Mouse (Mus musculus): ENCODE measurements at regions not wholly inside any gene's neighbourhood (a gene's known extent, or its start where the extent isn't known, plus 50 kb on each side); places are given as distances from the start of the nearest gene placed in this dataset.

DNA sequence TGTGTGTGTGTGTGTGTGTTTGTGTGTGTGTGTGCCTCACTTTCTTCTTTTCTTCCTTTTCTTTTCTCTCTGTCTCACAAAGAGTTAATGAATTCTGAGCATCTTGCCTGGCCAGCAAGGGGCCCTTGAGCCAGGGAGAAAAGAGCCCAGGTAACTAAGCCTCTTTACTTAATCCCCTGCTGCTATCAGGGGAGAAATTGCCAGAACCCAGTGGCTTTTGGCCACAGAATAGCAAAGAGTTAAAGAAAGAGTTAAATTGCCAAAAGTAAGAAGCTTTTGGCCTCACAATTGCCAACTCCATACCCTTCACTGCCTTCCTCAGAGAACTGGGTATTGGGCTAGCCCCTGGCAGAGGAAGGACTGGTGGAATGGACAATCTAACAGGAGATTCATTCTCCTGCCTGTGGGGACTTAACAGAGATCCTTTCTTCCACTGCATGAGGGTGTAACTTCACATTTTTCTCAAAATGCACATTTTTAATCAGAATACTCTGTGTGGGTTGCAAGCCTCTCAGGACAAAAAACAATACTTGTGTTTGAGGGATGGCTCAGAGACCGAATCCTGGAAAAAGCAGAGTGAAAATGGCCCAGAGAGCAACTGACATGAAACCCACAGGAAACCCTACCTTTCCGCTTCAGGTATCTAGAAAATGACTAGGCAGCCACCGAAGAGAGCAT is 431.0 kb upstream of the Gm10131 start:
- Histone ChIP-seq H3K4me3 (ENCODE audit: insufficient read depth, low read length) (no peak overlapping the region), H3K4me1 (ENCODE audit: control insufficient read depth, insufficient read depth, low read length) (peaks cover 29% of the 10 kb centered on the region), H3K27ac (ENCODE audit: insufficient read depth, low read depth, low read length) (no peak overlapping the region)
- no peak for TF ChIP-seq POLR2A (IDR thresholded peaks at IDR 0.05; ENCODE audit: borderline replicate concordance, low read depth, low read length)

GRCm38 (mm10) chr8:34539232-34539631 is 427.7 kb upstream of the Gm10131 start:
- TF ChIP-seq POLR2A (IDR thresholded peaks at IDR 0.05; ENCODE audit: borderline replicate concordance, low read depth, low read length): no peak
- TF ChIP-seq CTCF (IDR thresholded peaks at IDR 0.05; ENCODE audit: low read depth, low read length): no peak
- no peak overlapping the region for H3K4me3 ChIP-seq (ENCODE audit: insufficient read depth, low read length)
- H3K27ac ChIP-seq (ENCODE audit: insufficient read depth, low read depth, low read length): no peak overlapping the region
- peaks cover 14% of the 10 kb centered on the region for H3K4me1 ChIP-seq (ENCODE audit: control insufficient read depth, insufficient read depth, low read length)

DNA sequence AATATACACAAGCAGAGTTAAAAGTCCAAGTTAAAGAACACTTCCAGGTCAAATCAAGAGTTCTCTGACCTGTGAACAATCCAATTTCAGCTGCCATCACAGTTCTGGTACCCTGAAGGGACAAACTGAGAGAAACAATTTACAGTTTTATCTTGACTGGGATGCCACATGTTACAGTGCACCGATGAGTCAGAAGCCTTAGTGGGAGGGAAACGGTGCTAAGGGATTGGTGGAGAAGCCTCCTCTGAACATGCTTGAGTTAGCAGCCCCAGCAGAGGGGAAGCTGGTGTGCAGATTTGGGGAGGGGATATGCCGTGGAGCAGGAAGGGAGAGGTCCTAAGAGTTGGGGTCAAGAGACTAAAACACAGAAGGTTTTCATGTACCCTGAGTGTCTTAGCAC is 423.9 kb upstream of the Gm10131 start:
- H3K4me3 ChIP-seq (ENCODE audit: insufficient read depth, low read length): no peak overlapping the region
- H3K4me1 ChIP-seq (ENCODE audit: control insufficient read depth, insufficient read depth, low read length): peaks cover 21% of the 10 kb centered on the region
- H3K27ac ChIP-seq (ENCODE audit: insufficient read depth, low read depth, low read length): no peak overlapping the region
- TF ChIP-seq POLR2A (IDR thresholded peaks at IDR 0.05; ENCODE audit: borderline replicate concordance, low read depth, low read length): no peak
- TF ChIP-seq CTCF (IDR thresholded peaks at IDR 0.05; ENCODE audit: low read depth, low read length): no peak

GRCm38 (mm10) chr8:34533421-34533820 is 421.9 kb upstream of the Gm10131 start:
- no peak overlapping the region for H3K27ac ChIP-seq (ENCODE audit: insufficient read depth, low read depth, low read length)
- peaks cover 23% of the 10 kb centered on the region for H3K4me1 ChIP-seq (ENCODE audit: control insufficient read depth, insufficient read depth, low read length)
- no peak overlapping the region for H3K4me3 ChIP-seq (ENCODE audit: insufficient read depth, low read length)
- TF ChIP-seq POLR2A (IDR thresholded peaks at IDR 0.05; ENCODE audit: borderline replicate concordance, low read depth, low read length): no peak

DNA sequence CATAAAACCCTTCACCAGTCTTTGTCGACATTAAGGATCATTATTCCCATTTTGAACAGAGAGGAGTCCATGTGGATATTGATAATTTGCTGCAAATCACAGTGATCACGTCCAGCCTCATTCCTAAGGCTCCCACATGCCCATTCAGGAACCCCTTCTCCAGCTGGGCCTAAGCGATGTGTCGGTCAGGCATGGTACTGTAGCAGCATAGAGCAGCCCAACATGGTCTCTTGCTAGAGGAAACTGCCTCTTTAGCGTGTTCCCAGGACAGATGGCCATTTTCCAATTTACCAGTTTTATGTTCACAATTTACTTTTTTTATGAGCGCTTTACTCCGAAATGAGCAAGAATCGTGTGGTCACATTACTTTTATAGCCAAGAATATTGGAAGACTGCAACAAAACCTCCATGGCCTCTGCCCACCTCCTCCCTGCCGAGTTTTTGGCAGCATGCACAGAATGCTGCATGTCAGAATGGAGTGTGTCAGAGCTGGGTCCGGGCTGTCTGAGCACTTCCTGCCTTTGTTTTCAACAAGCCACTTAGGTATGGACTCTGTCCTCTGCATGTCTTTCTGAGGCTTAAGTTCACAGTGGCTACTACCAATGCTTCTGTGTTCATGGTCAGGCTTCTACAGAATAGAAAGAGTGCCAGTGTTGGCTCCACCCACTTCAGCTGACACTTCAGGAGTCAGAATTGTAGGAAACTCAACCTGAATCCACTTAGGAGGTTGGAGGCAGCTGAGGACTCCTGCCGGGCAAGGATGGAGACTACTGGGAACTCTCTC is 419.6 kb upstream of the Gm10131 start:
- Histone ChIP-seq H3K4me1 (ENCODE audit: control insufficient read depth, insufficient read depth, low read length) (peaks cover 26% of the 10 kb centered on the region), H3K4me3 (ENCODE audit: insufficient read depth, low read length) (no peak overlapping the region), H3K27ac (ENCODE audit: insufficient read depth, low read depth, low read length) (no peak overlapping the region)
- TF ChIP-seq CTCF (IDR thresholded peaks at IDR 0.05; ENCODE audit: low read depth, low read length): no peak

DNA sequence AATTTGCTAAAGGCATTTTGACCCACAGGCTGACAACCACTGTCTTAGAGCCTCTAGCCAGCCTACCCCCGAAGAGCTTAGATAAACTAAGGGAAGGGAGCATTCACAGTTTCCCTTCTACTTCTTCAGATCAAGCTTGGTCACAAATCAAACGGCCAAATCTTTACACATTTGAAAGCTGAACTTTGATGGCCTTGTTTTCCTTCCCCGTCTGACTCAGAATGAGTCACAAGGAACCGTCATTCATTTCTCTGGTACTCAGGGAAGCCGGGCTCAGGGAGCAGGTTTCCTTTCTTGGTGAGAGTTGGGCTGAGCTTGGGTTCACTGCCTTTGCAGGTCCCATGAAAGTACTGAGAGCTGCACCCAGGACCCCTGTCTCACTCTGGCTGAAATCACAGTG is 418.5 kb upstream of the Gm10131 start:
- no peak for TF ChIP-seq POLR2A (IDR thresholded peaks at IDR 0.05; ENCODE audit: borderline replicate concordance, low read depth, low read length)
- TF ChIP-seq CTCF (IDR thresholded peaks at IDR 0.05; ENCODE audit: low read depth, low read length): no peak
- peak overlapping the region; percentile 9; the same call in 1 of the 2 replicates for H3K27ac ChIP-seq (ENCODE audit: insufficient read depth, low read depth, low read length)
- no peak overlapping the region for H3K4me3 ChIP-seq (ENCODE audit: insufficient read depth, low read length)
- peaks cover 22% of the 10 kb centered on the region for H3K4me1 ChIP-seq (ENCODE audit: control insufficient read depth, insufficient read depth, low read length)

DNA sequence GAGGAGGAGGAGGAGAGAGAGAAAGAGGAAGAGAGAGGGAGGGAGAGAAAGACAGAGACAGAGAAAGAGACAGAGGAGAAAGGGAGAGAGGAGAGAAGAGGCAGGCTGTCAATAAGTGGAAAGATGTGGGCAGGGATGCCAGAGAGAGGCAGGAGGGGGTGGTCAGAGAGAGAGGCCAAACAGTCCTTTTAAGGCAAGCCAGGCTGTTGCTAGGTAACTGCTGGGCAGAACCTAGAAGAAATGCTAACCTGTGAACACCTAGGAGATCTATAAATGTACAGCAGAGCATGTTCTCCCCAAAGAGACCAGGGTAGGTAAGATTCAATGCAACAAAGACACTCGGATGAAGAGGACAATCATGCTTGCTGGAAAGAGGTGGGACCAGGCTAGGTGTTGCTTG is 417.9 kb upstream of the Gm10131 start:
- peaks cover 22% of the 10 kb centered on the region for H3K4me1 ChIP-seq (ENCODE audit: control insufficient read depth, insufficient read depth, low read length)
- peak overlapping the region; percentile 25; the same call in 1 of the 2 replicates for H3K27ac ChIP-seq (ENCODE audit: insufficient read depth, low read depth, low read length)
- H3K4me3 ChIP-seq (ENCODE audit: insufficient read depth, low read length): no peak overlapping the region
- no peak for TF ChIP-seq POLR2A (IDR thresholded peaks at IDR 0.05; ENCODE audit: borderline replicate concordance, low read depth, low read length)
- no peak for TF ChIP-seq CTCF (IDR thresholded peaks at IDR 0.05; ENCODE audit: low read depth, low read length)

DNA sequence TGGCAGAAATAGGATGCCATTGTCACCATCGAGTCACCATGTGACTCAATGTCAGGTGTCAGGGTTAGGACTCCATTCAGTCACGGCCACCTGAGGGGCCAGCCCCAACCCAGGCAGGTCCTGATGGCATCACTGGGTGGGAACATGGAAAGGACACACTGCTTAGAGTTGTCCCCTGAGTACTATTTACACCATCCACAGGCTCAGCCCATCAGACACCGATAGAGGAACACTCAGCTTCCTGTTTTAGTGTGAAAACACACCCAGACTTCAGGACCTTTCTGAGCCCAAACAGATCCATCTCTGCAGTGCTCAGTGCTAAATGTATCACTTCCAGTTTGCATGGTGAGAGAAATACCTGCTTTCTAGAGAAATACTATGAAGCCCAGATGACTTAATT is 416.7 kb upstream of the Gm10131 start:
- H3K27ac ChIP-seq (ENCODE audit: insufficient read depth, low read depth, low read length): no peak overlapping the region
- TF ChIP-seq CTCF (IDR thresholded peaks at IDR 0.05; ENCODE audit: low read depth, low read length) (no peak), POLR2A (IDR thresholded peaks at IDR 0.05; ENCODE audit: borderline replicate concordance, low read depth, low read length) (no peak)
- peaks cover 30% of the 10 kb centered on the region for H3K4me1 ChIP-seq (ENCODE audit: control insufficient read depth, insufficient read depth, low read length)
- H3K4me3 ChIP-seq (ENCODE audit: insufficient read depth, low read length): no peak overlapping the region

GRCm38 (mm10) chr8:34525231-34525630 is 413.7 kb upstream of the Gm10131 start:
- Histone ChIP-seq H3K4me3 (ENCODE audit: insufficient read depth, low read length) (no peak overlapping the region), H3K4me1 (ENCODE audit: control insufficient read depth, insufficient read depth, low read length) (peaks cover 21% of the 10 kb centered on the region), H3K27ac (ENCODE audit: insufficient read depth, low read depth, low read length) (no peak overlapping the region)
- no peak for TF ChIP-seq POLR2A (IDR thresholded peaks at IDR 0.05; ENCODE audit: borderline replicate concordance, low read depth, low read length)
- TF ChIP-seq CTCF (IDR thresholded peaks at IDR 0.05; ENCODE audit: low read depth, low read length): no peak

- Histone ChIP-seq H3K27ac (ENCODE audit: insufficient read depth, low read depth, low read length) (no peak overlapping the region), H3K4me1 (ENCODE audit: control insufficient read depth, insufficient read depth, low read length) (peaks cover 18% of the 10 kb centered on the region), H3K4me3 (ENCODE audit: insufficient read depth, low read length) (no peak overlapping the region)
- no peak for TF ChIP-seq POLR2A (IDR thresholded peaks at IDR 0.05; ENCODE audit: borderline replicate concordance, low read depth, low read length)
- no peak for TF ChIP-seq CTCF (IDR thresholded peaks at IDR 0.05; ENCODE audit: low read depth, low read length)
Measured at GRCm38 (mm10) chr8:34523849-34524248, 412.3 kb upstream of the Gm10131 start.
